Mouse (Mus musculus): Measurements from ENCODE around the gene Pla2g6.

- TF ChIP-seq FLI1 (IDR thresholded peaks at IDR 0.05; ENCODE audit: low read length) = no peak
- no peak for TF ChIP-seq GATA1 (IDR thresholded peaks at IDR 0.05; ENCODE audit: borderline replicate concordance, low read length)
These were observed 924 bp downstream of the Pla2g6 start for GRCm38 (mm10) chr15:79326971-79327961.

Measured in megakaryocyte, embryonic 14.5 days (primary cell).